Mouse (Mus musculus) B cell, adult 67 days (primary cell): Measurements from ENCODE around the gene Helq. TPM values are rescaled to one million over a fixed set of nuclear protein-coding genes. Genes with fewer than 3 reads are reported as not detected.

Experiments
- total RNA-seq, 2 experiments: library from RNA; stranded (reverse); gene quantifications; 4 replicates each; pipeline ENCODE4 v1.2.4; 2023

Helq gene
- 10 to 100 TPM; 31.4 to 43.1 TPM for total RNA-seq

DNA sequence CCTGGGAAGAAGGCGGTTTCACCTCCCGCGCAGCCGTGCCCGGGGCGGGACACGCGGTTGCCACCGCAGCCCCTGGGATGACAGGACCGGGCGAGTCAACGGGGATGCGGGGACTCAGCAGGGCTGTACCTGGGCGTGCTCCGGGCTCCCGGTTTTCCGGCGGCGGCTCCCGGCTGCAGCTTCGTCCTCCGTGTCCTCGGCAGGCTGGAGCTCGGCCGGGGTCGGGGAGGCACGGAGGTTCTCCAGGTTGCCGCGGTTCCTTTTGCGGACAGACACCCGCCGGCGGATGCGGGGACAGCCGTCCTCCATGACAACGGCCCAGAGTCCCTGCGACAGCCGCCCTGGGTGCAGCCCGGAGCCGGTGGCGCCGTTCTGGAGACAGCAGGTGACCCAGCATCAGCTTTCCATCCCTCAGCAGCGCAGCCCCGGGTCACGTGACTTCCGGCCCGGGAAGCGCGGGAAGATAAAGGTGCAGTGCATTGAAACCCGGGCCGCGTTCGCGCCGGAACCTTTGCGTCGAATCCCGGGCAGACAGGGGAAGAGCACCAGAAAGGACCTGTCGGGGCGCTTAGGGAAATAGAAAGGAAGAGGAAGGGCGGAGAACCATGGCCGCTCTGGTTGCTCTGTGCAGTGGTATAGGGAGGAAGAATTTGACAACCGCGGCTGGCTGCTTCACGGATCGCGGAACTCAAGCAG, at the start of gene Helq, which contains the start of gene Mrps18c:
Gene Helq, minus strand, starts transcription at position 434 of the 696 bp plus-strand sequence.
Gene Mrps18c, plus strand, starts transcription at position 463 of the 696 bp plus-strand sequence.

DNA sequence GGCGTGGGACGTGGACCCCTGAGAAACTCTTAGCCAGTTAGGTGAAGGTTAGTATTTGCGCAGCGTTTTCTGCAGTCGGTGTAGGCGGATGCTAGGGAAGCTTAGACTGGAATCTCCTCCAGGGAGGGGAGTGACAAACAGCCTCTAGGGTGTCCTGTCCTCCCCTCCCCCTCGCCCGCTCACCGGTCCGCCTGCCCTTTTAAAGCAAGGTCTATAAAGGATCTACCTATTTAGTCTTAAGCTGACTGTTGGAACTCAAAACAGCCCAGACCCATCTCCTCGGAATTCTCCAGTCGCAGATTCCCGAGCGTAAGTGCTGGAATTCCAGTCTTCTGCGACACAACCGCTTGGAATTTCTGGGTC, 47.1 kb upstream of the Helq start, which contains the start of gene Gpat3:
Gene Gpat3, plus strand, starts transcription at position 229 of the 363 bp plus-strand sequence.

DNA sequence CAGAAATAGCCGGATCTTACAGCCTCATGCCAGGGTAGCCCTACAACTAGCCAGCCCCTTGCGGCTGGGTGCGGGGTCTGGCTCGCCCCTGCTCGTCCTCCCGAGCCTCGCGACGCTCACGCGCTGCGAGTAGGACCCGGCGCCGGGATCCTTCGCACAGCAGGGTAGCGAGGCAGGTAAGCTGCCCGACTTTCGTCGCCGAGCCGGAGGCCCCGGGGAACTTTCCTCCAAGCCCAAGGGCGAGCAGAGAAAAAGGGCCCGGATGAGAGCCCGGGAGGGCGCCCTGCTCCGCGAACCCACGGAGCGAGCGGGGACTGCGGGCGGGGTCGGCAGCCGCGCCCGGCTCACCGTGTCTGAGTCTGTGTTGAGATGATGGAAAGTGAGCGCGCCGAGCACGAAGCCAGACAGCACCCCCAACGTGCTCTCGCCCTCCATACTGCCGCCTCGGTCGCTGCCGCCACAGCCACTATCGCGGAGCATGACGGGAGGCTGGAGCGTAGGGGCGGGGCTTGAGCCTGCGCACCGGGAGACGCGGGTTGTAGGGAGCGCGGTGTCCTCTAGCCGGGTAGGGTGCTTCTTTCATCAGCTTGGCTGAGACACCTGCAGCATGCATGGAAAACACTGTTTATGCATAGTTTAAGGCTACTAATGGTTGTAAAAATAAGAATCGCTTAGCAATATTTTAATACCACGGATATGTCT, 22.2 kb upstream of the Helq start, which contains the start of gene Abraxas1:
Gene Abraxas1, minus strand, starts transcription at position 483 of the 702 bp plus-strand sequence.

DNA sequence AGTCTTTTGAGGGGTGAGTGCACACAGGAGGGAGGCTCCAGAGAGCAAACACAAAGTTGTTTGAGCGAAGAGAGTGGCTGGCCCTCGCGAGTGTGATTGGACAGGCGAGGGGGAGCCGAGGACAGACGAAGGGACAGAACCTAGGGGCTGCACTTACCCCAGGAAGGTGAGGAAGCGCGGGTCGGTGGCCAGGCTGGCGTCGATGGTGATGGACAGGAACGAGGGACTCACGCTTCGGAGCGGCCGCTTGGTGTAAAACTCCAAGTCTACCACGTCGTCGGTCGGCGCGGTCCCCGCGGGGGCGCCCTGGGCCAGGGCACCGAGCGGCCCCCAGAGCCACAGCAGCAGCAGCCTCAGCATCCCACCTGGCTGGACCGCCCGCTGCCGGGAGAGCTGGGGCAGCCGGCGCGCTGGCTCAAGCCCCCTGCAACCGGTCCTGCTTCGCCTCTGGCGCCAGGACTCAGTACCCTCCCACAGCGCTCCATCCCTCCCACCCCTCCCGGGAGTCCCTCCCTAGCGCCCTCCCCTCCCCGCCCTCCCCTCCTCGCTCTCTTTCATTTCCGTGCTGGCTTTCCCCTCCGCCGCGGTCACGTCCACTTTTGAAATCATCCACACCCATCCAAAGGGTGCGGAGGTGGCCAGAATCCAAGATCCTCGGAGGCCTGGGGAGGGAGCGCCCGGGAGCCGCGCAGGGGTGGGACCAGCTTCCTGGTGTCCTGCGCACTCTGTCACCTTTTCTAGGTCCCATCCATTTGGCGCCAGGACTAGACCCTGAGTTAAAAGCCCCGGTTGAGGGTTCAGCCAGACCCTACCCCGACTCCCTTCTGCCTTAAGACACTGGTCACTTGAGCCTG, 78.9 kb downstream of the Helq start, which contains the start of gene Hpse:
Gene Hpse, minus strand, starts transcription at position 482 of the 854 bp plus-strand sequence.

Other genes starting within 250 kb of the Helq start
- 100 to 1,000 TPM; 371 to 408 TPM for gene Plac8, start 226.4 kb downstream of the Helq start, total RNA-seq
- gene Coq2, start 123.5 kb downstream of the Helq start, total RNA-seq = 10 to 100 TPM; 59.2 to 61.2 TPM
- gene Hpse, start 78.9 kb downstream of the Helq start, total RNA-seq = 10 to 100 TPM; 15.5 to 15.7 TPM
- gene Mrps18c, start within 50 bp of the Helq start, total RNA-seq = 10 to 100 TPM; 46.2 to 62.2 TPM
- gene Abraxas1, start 22.4 kb upstream of the Helq start, total RNA-seq = 10 to 100 TPM; 17.8 to 20.4 TPM
- 10 to 100 TPM; 10.4 TPM for gene Gpat3, start 47.1 kb upstream of the Helq start, total RNA-seq